In genomic region chr7:47781373-47781772, GRCm38 (mm10) we compare ENCODE assay signal across 17 mouse cellular contexts.
A peak's percentile ranks its signal among the peaks of the same experiment; 100 is the strongest.
DNase-seq lines count a peak whose midpoint lies in the region; ATAC-seq and TF ChIP-seq lines count a peak whose summit lies in the region.
"Had no signal": no experiment of that assay in that cellular context is flagged by ENCODE, and none has a peak within 500 bp of the region (broad histone marks: within the 10 kb centered on the region; RNA-seq: fewer than 3 reads in every experiment).

No protein-coding gene starts in this region.

- H3K9ac ChIP-seq in forebrain, embryonic 15.5 days (replicated peaks) = no peak overlapping the region
- H3K9ac ChIP-seq: forebrain, embryonic 13.5 days; heart, embryonic 12.5 days; hindbrain, embryonic 14.5 days had no signal

- 71% methylated on average over 6 of the region's 6 CpGs for WGBS in kidney, adult 2 months
- 74% methylated on average over 6 of the region's 6 CpGs for WGBS in forebrain, embryonic 15.5 days

- TF ChIP-seq CTCF in kidney, adult 2 months (conservative IDR thresholded peaks at IDR 0.05; ENCODE audit: insufficient read depth, insufficient read length, low read depth, low read length) = 0 out of 2 replicates have a peak, but pooled peaks have one; percentile 14
- peak; percentile 65; the same call in 1 of the 2 replicates for TF ChIP-seq CTCF in testis, adult 2 months (IDR thresholded peaks at IDR 0.05; ENCODE audit: control insufficient read depth, insufficient read depth, insufficient replicate concordance, low read depth, low read length)

- no peak for DNase-seq in kidney, adult 2 months
- no peak for DNase-seq in kidney, adult 9 months
- no peak for DNase-seq in testis, postnatal 14 days (ENCODE audit: low spot score)
- DNase-seq in R1 (ENCODE audit: low read depth, low spot score) = peak; percentile 16
- DNase-seq in adrenal gland, postnatal 14 days = no peak
- DNase-seq: adrenal gland, postnatal 25 days; cerebellum, adult 2 months; cerebellum, postnatal 10 days; gastrocnemius, adult 2 months; gastrocnemius, postnatal 25 days had no signal

- ATAC-seq in forebrain, embryonic 15.5 days (replicated peaks) = no peak
- ATAC-seq: forebrain, embryonic 13.5 days had no signal

- TF ChIP-seq POLR2A in kidney, adult 2 months (IDR thresholded peaks at IDR 0.05; ENCODE audit: low read depth, low read length) = no peak
- no peak for TF ChIP-seq POLR2A in testis, adult 2 months (IDR thresholded peaks at IDR 0.05; ENCODE audit: control insufficient read depth, low read depth, low read length)

- no peaks in the 10 kb centered on the region for H3K27me3 ChIP-seq in kidney, adult 2 months (replicated peaks; ENCODE audit: control insufficient read depth, insufficient read depth, low read length)
- H3K27me3 ChIP-seq in testis, adult 2 months (ENCODE audit: control insufficient read depth, insufficient read depth, low read length) = no peaks in the 10 kb centered on the region
- no peaks in the 10 kb centered on the region for H3K27me3 ChIP-seq in forebrain, embryonic 15.5 days
- H3K27me3 ChIP-seq: forebrain, embryonic 13.5 days; heart, embryonic 12.5 days had no signal

- H3K9me3 ChIP-seq in forebrain, embryonic 15.5 days = peaks cover 16% of the 10 kb centered on the region; the same call in 1 of the 2 replicates

- no peaks in the 10 kb centered on the region for H3K36me3 ChIP-seq in kidney, adult 2 months (ENCODE audit: control insufficient read depth, insufficient read depth, low read length)
- no peaks in the 10 kb centered on the region for H3K36me3 ChIP-seq in testis, adult 2 months (ENCODE audit: control insufficient read depth, insufficient read depth, low read length)
- no peaks in the 10 kb centered on the region for H3K36me3 ChIP-seq in forebrain, embryonic 15.5 days
- H3K36me3 ChIP-seq: embryonic facial prominence, embryonic 10.5 days; heart, embryonic 12.5 days; hindbrain, embryonic 10.5 days had no signal

- H3K4me2 ChIP-seq in forebrain, embryonic 15.5 days (replicated peaks) = no peak overlapping the region
- H3K4me2 ChIP-seq: forebrain, embryonic 13.5 days; heart, embryonic 12.5 days; hindbrain, embryonic 14.5 days had no signal

- no peak overlapping the region for H3K4me3 ChIP-seq in kidney, adult 2 months (ENCODE audit: insufficient read depth, low read depth, low read length)
- no peak overlapping the region for H3K4me3 ChIP-seq in testis, adult 2 months (ENCODE audit: control insufficient read depth, low read depth, low read length)
- no peak overlapping the region for H3K4me3 ChIP-seq in forebrain, embryonic 15.5 days
- H3K4me3 ChIP-seq: embryonic facial prominence, embryonic 10.5 days; forebrain, embryonic 13.5 days; gastrocnemius, adult 2 months; heart, embryonic 12.5 days; hindbrain, embryonic 10.5 days had no signal

- H3K27ac ChIP-seq in kidney, adult 2 months (ENCODE audit: insufficient read depth, low read depth, low read length) = no peak overlapping the region
- H3K27ac ChIP-seq in testis, adult 2 months (ENCODE audit: control insufficient read depth, insufficient read depth, low read depth, low read length) = no peak overlapping the region
- no peak overlapping the region for H3K27ac ChIP-seq in forebrain, embryonic 15.5 days (replicated peaks)
- H3K27ac ChIP-seq: embryonic facial prominence, embryonic 10.5 days; forebrain, embryonic 13.5 days; gastrocnemius, adult 2 months; hindbrain, embryonic 10.5 days; hindbrain, embryonic 14.5 days had no signal

- no peaks in the 10 kb centered on the region for H3K4me1 ChIP-seq in kidney, adult 2 months (ENCODE audit: control insufficient read depth, insufficient read depth, low read length)
- H3K4me1 ChIP-seq in testis, adult 2 months (ENCODE audit: control insufficient read depth, insufficient read depth, low read length) = no peaks in the 10 kb centered on the region
- no peaks in the 10 kb centered on the region for H3K4me1 ChIP-seq in forebrain, embryonic 15.5 days
- H3K4me1 ChIP-seq: embryonic facial prominence, embryonic 10.5 days; forebrain, embryonic 13.5 days; heart, embryonic 12.5 days; hindbrain, embryonic 10.5 days had no signal
